Mouse (Mus musculus) erythroblast, embryonic 14.5 days (primary cell): ENCODE measurements around the gene Nubpl.

ENCODE experiments used
- GATA1 ChIP-seq: IDR thresholded peaks from 2 replicates; pipeline ENCODE4 v1.6.1; 2012; ENCODE audit warnings: low read length, inconsistent platforms, mixed read lengths
- TAL1 ChIP-seq: IDR thresholded peaks from 3 replicates; pipeline ENCODE4 v1.6.1; 2012; ENCODE audit warnings: low read length, inconsistent platforms, mixed read lengths

- no peak for TF ChIP-seq TAL1
- no peak for TF ChIP-seq GATA1
Measured at GRCm38 (mm10) chr12:52319156-52319555, 221.6 kb downstream of the Nubpl start.
